Mouse (Mus musculus): ENCODE measurements at regions not wholly inside any gene's neighbourhood (a gene's known extent, or its start where the extent isn't known, plus 50 kb on each side); places are given as distances from the start of the nearest gene placed in this dataset.

GRCm38 (mm10) chr14:72158537-72159323 is 332.9 kb downstream of the Gm9195 start:
- H3K4me1 ChIP-seq (ENCODE audit: insufficient read depth, low read length) = no peaks in the 10 kb centered on the region
- no peaks in the 10 kb centered on the region for H3K27me3 ChIP-seq (ENCODE audit: insufficient read depth, low read length)
- 40% methylated on average over 13 of the region's 13 CpGs for WGBS
- no peak for TF ChIP-seq CTCF (IDR thresholded peaks at IDR 0.05)
- no peak overlapping the region for H3K4me3 ChIP-seq (ENCODE audit: low read depth, low read length)
- ATAC-seq (ENCODE audit: low FRiP score) = no peak
- no peaks in the 10 kb centered on the region for H3K9me3 ChIP-seq (ENCODE audit: low read length)
- peak; percentile 49 for DNase-seq (ENCODE audit: low spot score)
- no peaks in the 10 kb centered on the region for H3K36me3 ChIP-seq (ENCODE audit: insufficient read depth, low read length)
- H3K9ac ChIP-seq (replicated peaks; ENCODE audit: low read length, poor library complexity, severe bottlenecking) = no peak overlapping the region
- no peak overlapping the region for H3K27ac ChIP-seq (ENCODE audit: low read depth, low read length)
- no peak overlapping the region for H3K4me2 ChIP-seq (ENCODE audit: low read depth, low read length, poor library complexity, severe bottlenecking)

DNA sequence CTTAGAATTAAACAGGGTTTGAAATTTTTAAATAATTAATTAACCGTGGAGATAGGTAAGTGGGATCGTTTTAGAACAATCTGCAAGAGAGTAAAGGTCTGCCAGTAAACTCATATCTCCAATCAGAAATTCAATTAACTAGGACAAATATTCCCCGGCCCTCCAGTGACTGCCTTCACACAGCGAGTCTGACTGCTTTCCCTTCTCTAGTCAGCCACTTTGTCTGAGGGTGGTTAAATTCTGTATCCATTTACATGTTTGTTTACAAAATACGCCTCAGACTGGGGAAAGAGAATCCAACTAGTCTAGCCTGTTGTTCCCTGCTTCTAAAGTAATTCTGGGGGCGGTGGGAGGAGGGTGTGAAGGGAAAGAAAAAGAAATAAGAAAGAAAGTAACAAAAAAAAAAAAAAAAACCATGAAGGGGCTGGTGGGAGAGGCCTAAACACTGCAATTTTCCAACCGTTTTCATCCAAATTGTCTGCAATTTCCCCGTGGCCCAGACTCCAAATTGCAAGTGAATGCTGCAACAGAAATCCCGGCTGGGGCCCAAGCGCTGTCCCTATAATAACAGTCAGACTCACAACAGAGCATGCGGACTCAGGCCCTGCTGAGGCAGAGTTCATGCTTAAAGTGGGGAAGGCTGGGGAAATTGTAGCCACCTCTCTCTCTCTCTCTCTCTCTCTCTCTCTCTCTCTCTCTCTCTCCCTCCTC is 336.3 kb downstream of the Gm9195 start:
- ATAC-seq (ENCODE audit: low FRiP score) = no peak
- Histone ChIP-seq H3K4me1 (ENCODE audit: insufficient read depth, low read length) (no peaks in the 10 kb centered on the region), H3K9me3 (ENCODE audit: low read length) (no peaks in the 10 kb centered on the region), H3K9ac (replicated peaks; ENCODE audit: low read length, poor library complexity, severe bottlenecking) (no peak overlapping the region), H3K4me3 (ENCODE audit: low read depth, low read length) (no peak overlapping the region), H3K27me3 (ENCODE audit: insufficient read depth, low read length) (no peaks in the 10 kb centered on the region), H3K36me3 (ENCODE audit: insufficient read depth, low read length) (no peaks in the 10 kb centered on the region), H3K4me2 (ENCODE audit: low read depth, low read length, poor library complexity, severe bottlenecking) (no peak overlapping the region; the same call in 1 of the 2 replicates), H3K27ac (ENCODE audit: low read depth, low read length) (no peak overlapping the region)
- TF ChIP-seq CTCF (IDR thresholded peaks at IDR 0.05) = no peak
- WGBS = 43% methylated on average over 11 of the region's 11 CpGs
- no peak for DNase-seq (ENCODE audit: low spot score)

DNA sequence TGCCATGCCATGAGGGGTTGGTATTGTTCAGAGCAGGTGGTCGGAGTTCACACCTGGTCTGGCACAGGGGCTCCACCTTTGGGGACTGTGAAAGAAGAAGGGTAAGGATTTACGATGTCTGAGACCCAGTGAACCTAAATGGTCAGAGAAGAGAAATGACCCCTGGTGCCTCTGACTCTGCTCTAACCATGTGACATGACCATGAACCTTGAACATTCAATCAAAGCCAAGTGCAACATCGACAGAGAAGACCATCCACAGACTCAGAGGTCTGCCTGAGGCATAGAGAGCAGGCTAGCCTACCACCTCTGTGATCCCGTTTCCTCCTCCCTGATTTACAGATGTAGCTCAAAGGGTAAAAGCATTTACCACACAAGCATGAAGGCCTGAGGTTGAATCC is 340.0 kb downstream of the Gm9195 start:
- no peaks in the 10 kb centered on the region for H3K27me3 ChIP-seq (ENCODE audit: insufficient read depth, low read length)
- H3K36me3 ChIP-seq (ENCODE audit: insufficient read depth, low read length) = no peaks in the 10 kb centered on the region
- WGBS = 91% methylated on average over 4 of the region's 4 CpGs
- H3K9me3 ChIP-seq (ENCODE audit: low read length) = no peaks in the 10 kb centered on the region
- H3K9ac ChIP-seq (replicated peaks; ENCODE audit: low read length, poor library complexity, severe bottlenecking) = no peak overlapping the region
- no peak for TF ChIP-seq CTCF (IDR thresholded peaks at IDR 0.05)
- no peak overlapping the region for H3K27ac ChIP-seq (ENCODE audit: low read depth, low read length)
- H3K4me1 ChIP-seq (ENCODE audit: insufficient read depth, low read length) = no peaks in the 10 kb centered on the region; the same call in 1 of the 2 replicates
- no peak overlapping the region for H3K4me2 ChIP-seq (ENCODE audit: low read depth, low read length, poor library complexity, severe bottlenecking)
- no peak overlapping the region for H3K4me3 ChIP-seq (ENCODE audit: low read depth, low read length)
- DNase-seq (ENCODE audit: low spot score) (no peak), ATAC-seq (ENCODE audit: low FRiP score) (no peak)

GRCm38 (mm10) chr14:72149463-72149862 is 342.2 kb downstream of the Gm9195 start:
- Histone ChIP-seq H3K27ac (ENCODE audit: low read depth, low read length) (no peak overlapping the region), H3K4me3 (ENCODE audit: low read depth, low read length) (no peak overlapping the region), H3K4me1 (ENCODE audit: insufficient read depth, low read length) (no peaks in the 10 kb centered on the region; the same call in 1 of the 2 replicates), H3K36me3 (ENCODE audit: insufficient read depth, low read length) (no peaks in the 10 kb centered on the region), H3K9ac (replicated peaks; ENCODE audit: low read length, poor library complexity, severe bottlenecking) (no peak overlapping the region), H3K9me3 (ENCODE audit: low read length) (no peaks in the 10 kb centered on the region), H3K4me2 (ENCODE audit: low read depth, low read length, poor library complexity, severe bottlenecking) (no peak overlapping the region), H3K27me3 (ENCODE audit: insufficient read depth, low read length) (no peaks in the 10 kb centered on the region)
- 29% methylated on average over 4 of the region's 4 CpGs for WGBS
- DNase-seq (ENCODE audit: low spot score) = peak; percentile 84
- peak; percentile 37 for TF ChIP-seq CTCF (IDR thresholded peaks at IDR 0.05)
- peak; percentile 72; the same call in 1 of the 2 replicates for ATAC-seq (ENCODE audit: low FRiP score)

DNA sequence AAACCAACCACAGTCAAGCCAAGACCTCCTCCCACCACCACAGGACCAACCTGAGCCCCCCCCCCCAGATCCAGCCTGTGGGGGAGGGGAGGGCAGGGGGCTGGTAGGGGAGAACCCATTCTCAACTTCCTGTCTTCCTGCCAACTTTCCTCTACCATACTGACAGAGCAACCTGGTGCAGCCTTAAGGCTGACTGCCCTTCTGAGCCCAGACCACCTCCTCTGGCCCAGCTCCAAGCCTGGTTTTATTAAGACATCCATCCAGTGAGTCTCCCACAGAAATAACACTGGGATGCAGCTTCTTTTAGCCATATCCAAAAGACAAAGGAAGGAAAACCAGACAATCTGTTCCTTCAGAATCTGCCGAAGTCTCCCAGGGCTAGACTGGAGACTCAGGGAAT is 342.8 kb downstream of the Gm9195 start:
- Histone ChIP-seq H3K4me3 (ENCODE audit: low read depth, low read length) (no peak overlapping the region), H3K27me3 (ENCODE audit: insufficient read depth, low read length) (no peaks in the 10 kb centered on the region), H3K9ac (replicated peaks; ENCODE audit: low read length, poor library complexity, severe bottlenecking) (no peak overlapping the region), H3K9me3 (ENCODE audit: low read length) (no peaks in the 10 kb centered on the region), H3K27ac (ENCODE audit: low read depth, low read length) (no peak overlapping the region), H3K36me3 (ENCODE audit: insufficient read depth, low read length) (no peaks in the 10 kb centered on the region), H3K4me2 (ENCODE audit: low read depth, low read length, poor library complexity, severe bottlenecking) (no peak overlapping the region), H3K4me1 (ENCODE audit: insufficient read depth, low read length) (no peaks in the 10 kb centered on the region; the same call in 1 of the 2 replicates)
- ATAC-seq (ENCODE audit: low FRiP score) = no peak
- DNase-seq (ENCODE audit: low spot score) = peak; percentile 66
- WGBS = 71% methylated on average over 1 of the region's 1 CpGs
- no peak for TF ChIP-seq CTCF (IDR thresholded peaks at IDR 0.05)

GRCm38 (mm10) chr14:72146381-72146780 is 345.3 kb downstream of the Gm9195 start:
- Histone ChIP-seq H3K27me3 (ENCODE audit: insufficient read depth, low read length) (no peaks in the 10 kb centered on the region; the same call in 1 of the 2 replicates), H3K36me3 (ENCODE audit: insufficient read depth, low read length) (no peaks in the 10 kb centered on the region), H3K9me3 (ENCODE audit: low read length) (no peaks in the 10 kb centered on the region), H3K4me1 (ENCODE audit: insufficient read depth, low read length) (no peaks in the 10 kb centered on the region; the same call in 1 of the 2 replicates), H3K4me3 (ENCODE audit: low read depth, low read length) (no peak overlapping the region), H3K4me2 (ENCODE audit: low read depth, low read length, poor library complexity, severe bottlenecking) (no peak overlapping the region), H3K9ac (replicated peaks; ENCODE audit: low read length, poor library complexity, severe bottlenecking) (no peak overlapping the region), H3K27ac (ENCODE audit: low read depth, low read length) (no peak overlapping the region)
- no peak for TF ChIP-seq CTCF (IDR thresholded peaks at IDR 0.05)
- WGBS = 36% methylated on average over 2 of the region's 2 CpGs
- ATAC-seq (ENCODE audit: low FRiP score) = no peak
- DNase-seq (ENCODE audit: low spot score) = no peak

Measured in midbrain, postnatal 0 days (tissue).